Mouse (Mus musculus) intestine, embryonic 16.5 days (tissue): ENCODE data around the gene Ssr1. TPM values are rescaled to one million over a fixed set of nuclear protein-coding genes. Genes with fewer than 3 reads are reported as not detected.
A peak's percentile ranks its signal among the peaks of the same experiment; 100 is the strongest.

Source experiments
- ATAC-seq: fragments of 200-750 bp; cut with Nextera tagmentation; 2 replicates; pipeline ENCODE4 v1.8.0; 2017; ENCODE audit warnings: moderate TSS enrichment, moderate library complexity
- H3K27ac ChIP-seq: fragments of 300-500 bp; sonication (generic); 2 replicates; pipeline ENCODE4 v1.5.1; 2014; ENCODE audit warnings: mild to moderate bottlenecking, low read length
- H3K27me3 ChIP-seq: fragments of 300-500 bp; sonication (generic); replicated peaks from 2 replicates; pipeline ENCODE4 v1.6.1; 2014; ENCODE audit warnings: low read length, control low read depth, mixed read lengths; ENCODE audit not compliant: control insufficient read depth, insufficient read depth
- H3K36me3 ChIP-seq: fragments of 300-500 bp; sonication (generic); 2 replicates; pipeline ENCODE4 v1.6.1; 2014; ENCODE audit warnings: low read length, control low read depth; ENCODE audit not compliant: control insufficient read depth, insufficient read depth
- H3K4me1 ChIP-seq: fragments of 300-500 bp; sonication (generic); 2 replicates; pipeline ENCODE4 v1.6.1; 2014; ENCODE audit warnings: low read length, control low read depth, mixed read lengths; ENCODE audit not compliant: control insufficient read depth, insufficient read depth
- H3K4me2 ChIP-seq: fragments of 300-500 bp; sonication (generic); 2 replicates; pipeline ENCODE4 v1.6.1; 2014; ENCODE audit warnings: low read depth, low read length, control low read depth
- H3K4me3 ChIP-seq: fragments of 300-500 bp; sonication (generic); 2 replicates; pipeline ENCODE4 v1.5.1; 2014; ENCODE audit warnings: mild to moderate bottlenecking, low read length
- H3K9ac ChIP-seq: fragments of 300-500 bp; sonication (generic); 2 replicates; pipeline ENCODE4 v1.6.1; 2014; ENCODE audit warnings: low read depth, low read length
- H3K9me3 ChIP-seq: fragments of 300-500 bp; sonication (generic); 2 replicates; pipeline ENCODE4 v1.6.1; 2016; ENCODE audit warnings: low read length, control low read depth; ENCODE audit not compliant: control insufficient read depth
- WGBS: fragments of 180-500 bp; shearing (Covaris S2); extraction: QIAGEN DNeasy Blood & Tissue Kit; methylation state at CpG from one replicate; pipeline ENCODE4 v1.1.7; 2014; 5-methylcytosine and 5-hydroxymethylcytosine counted together
- polyA plus RNA-seq: library from polyadenylated mRNA; unstranded; fragments of >200 nt; fragmentation: Nextera tagmentation; extraction: Ambion mirVana; gene quantifications from 2 replicates; pipeline ENCODE4 v1.2.1, GENCODE M21; 2015

Gene Ssr1
- polyA plus RNA-seq, 1 experiment from 2014 or later: 129 TPM

GRCm38 (mm10) chr13:37930091-37930490 is 63.9 kb downstream of the Ssr1 start:
- no peak overlapping the region for H3K27ac ChIP-seq
- H3K9me3 ChIP-seq: no peaks in the 10 kb centered on the region
- no peaks in the 10 kb centered on the region for H3K27me3 ChIP-seq
- no peak overlapping the region for H3K4me2 ChIP-seq
- no peaks in the 10 kb centered on the region for H3K4me1 ChIP-seq
- 89% methylated on average over 13 of the region's 13 CpGs for WGBS
- ATAC-seq: no peak; the same call in 1 of the 2 replicates
- peaks cover 41% of the 10 kb centered on the region for H3K36me3 ChIP-seq
- H3K9ac ChIP-seq: no peak overlapping the region
- H3K4me3 ChIP-seq: no peak overlapping the region

- H3K4me2 ChIP-seq: no peak overlapping the region
- H3K27ac ChIP-seq: no peak overlapping the region
- no peak overlapping the region for H3K9ac ChIP-seq
- no peaks in the 10 kb centered on the region for H3K4me1 ChIP-seq
- no peaks in the 10 kb centered on the region for H3K27me3 ChIP-seq
- no peak overlapping the region for H3K4me3 ChIP-seq
- WGBS: 90% methylated on average over 17 of the region's 17 CpGs
- no peaks in the 10 kb centered on the region for H3K9me3 ChIP-seq
- ATAC-seq: no peak
- peaks cover 38% of the 10 kb centered on the region for H3K36me3 ChIP-seq
Measured at GRCm38 (mm10) chr13:37929532-37929931, 64.5 kb downstream of the Ssr1 start.

GRCm38 (mm10) chr13:37926394-37926793 is 67.6 kb downstream of the Ssr1 start:
- no peak overlapping the region for H3K9ac ChIP-seq
- ATAC-seq: no peak
- H3K4me2 ChIP-seq: no peak overlapping the region
- peaks cover 23% of the 10 kb centered on the region for H3K36me3 ChIP-seq
- no peak overlapping the region for H3K27ac ChIP-seq
- H3K4me1 ChIP-seq: no peaks in the 10 kb centered on the region
- no peak overlapping the region for H3K4me3 ChIP-seq
- WGBS: 90% methylated on average over 3 of the region's 3 CpGs
- H3K27me3 ChIP-seq: no peaks in the 10 kb centered on the region
- no peaks in the 10 kb centered on the region for H3K9me3 ChIP-seq

GRCm38 (mm10) chr13:37924461-37924948 is 69.5 kb downstream of the Ssr1 start:
- 67% methylated on average over 4 of the region's 4 CpGs for WGBS
- H3K36me3 ChIP-seq: peaks cover 11% of the 10 kb centered on the region; the same call in 1 of the 2 replicates

GRCm38 (mm10) chr13:37923643-37924460 is 70.2 kb downstream of the Ssr1 start:
- Histone ChIP-seq H3K4me3 (no peak overlapping the region), H3K9me3 (no peaks in the 10 kb centered on the region), H3K27me3 (no peaks in the 10 kb centered on the region), H3K9ac (no peak overlapping the region), H3K27ac (no peak overlapping the region), H3K4me2 (no peak overlapping the region), H3K4me1 (no peaks in the 10 kb centered on the region), H3K36me3 (peaks cover 8% of the 10 kb centered on the region; the same call in 1 of the 2 replicates)
- peak; percentile 18; the same call in 1 of the 2 replicates for ATAC-seq
- 85% methylated on average over 10 of the region's 10 CpGs for WGBS

More at GRCm38 (mm10) chr13:37924461-37924948, 69.5 kb downstream of the Ssr1 start:
- Histone ChIP-seq H3K9ac (no peak overlapping the region), H3K4me1 (no peaks in the 10 kb centered on the region), H3K9me3 (no peaks in the 10 kb centered on the region), H3K27me3 (no peaks in the 10 kb centered on the region), H3K4me3 (no peak overlapping the region), H3K4me2 (no peak overlapping the region), H3K27ac (no peak overlapping the region)
- no peak for ATAC-seq

GRCm38 (mm10) chr13:37923091-37923490 is 70.9 kb downstream of the Ssr1 start:
- H3K27me3 ChIP-seq: no peaks in the 10 kb centered on the region
- 82% methylated on average over 4 of the region's 4 CpGs for WGBS
- no peak overlapping the region for H3K4me2 ChIP-seq
- H3K27ac ChIP-seq: no peak overlapping the region; the same call in 1 of the 2 replicates
- H3K4me3 ChIP-seq: no peak overlapping the region
- no peak overlapping the region for H3K9ac ChIP-seq
- peaks cover 10% of the 10 kb centered on the region; the same call in 1 of the 2 replicates for H3K36me3 ChIP-seq
- no peaks in the 10 kb centered on the region for H3K9me3 ChIP-seq
- no peaks in the 10 kb centered on the region for H3K4me1 ChIP-seq
- ATAC-seq: no peak

- Histone ChIP-seq H3K27me3 (no peaks in the 10 kb centered on the region), H3K36me3 (peaks cover 21% of the 10 kb centered on the region), H3K9ac (no peak overlapping the region), H3K9me3 (no peaks in the 10 kb centered on the region), H3K4me1 (no peaks in the 10 kb centered on the region), H3K4me2 (no peak overlapping the region), H3K27ac (no peak overlapping the region), H3K4me3 (no peak overlapping the region)
- WGBS: 65% methylated on average over 2 of the region's 2 CpGs
- ATAC-seq: no peak
Measured at GRCm38 (mm10) chr13:37920727-37921126, 73.3 kb downstream of the Ssr1 start.

GRCm38 (mm10) chr13:37919711-37920277 is 74.2 kb downstream of the Ssr1 start:
- ATAC-seq: no peak
- Histone ChIP-seq H3K9ac (no peak overlapping the region), H3K36me3 (peaks cover 21% of the 10 kb centered on the region), H3K27me3 (no peaks in the 10 kb centered on the region), H3K4me2 (no peak overlapping the region), H3K4me3 (no peak overlapping the region), H3K27ac (no peak overlapping the region), H3K9me3 (no peaks in the 10 kb centered on the region), H3K4me1 (no peaks in the 10 kb centered on the region)
- 89% methylated on average over 3 of the region's 3 CpGs for WGBS

GRCm38 (mm10) chr13:37918336-37919261 is 75.4 kb downstream of the Ssr1 start:
- 85% methylated on average over 15 of the region's 15 CpGs for WGBS
- ATAC-seq: no peak
- H3K36me3 ChIP-seq: peaks cover 21% of the 10 kb centered on the region

More at GRCm38 (mm10) chr13:37918336-37919261, 75.4 kb downstream of the Ssr1 start:
- no peak overlapping the region for H3K4me2 ChIP-seq
- H3K27me3 ChIP-seq: no peaks in the 10 kb centered on the region
- no peaks in the 10 kb centered on the region for H3K4me1 ChIP-seq
- no peak overlapping the region for H3K4me3 ChIP-seq
- no peak overlapping the region for H3K27ac ChIP-seq
- no peaks in the 10 kb centered on the region for H3K9me3 ChIP-seq
- H3K9ac ChIP-seq: no peak overlapping the region
